Mouse (Mus musculus) kidney, adult 2 months (tissue): ENCODE measurements at regions not wholly inside any gene's neighbourhood (a gene's known extent, or its start where the extent isn't known, plus 50 kb on each side); places are given as distances from the start of the nearest gene placed in this dataset.

Experiments
- CTCF ChIP-seq: fragments of 200-500 bp; conservative IDR thresholded peaks from 2 replicates; pipeline ENCODE4 v1.5.1; 2011; ENCODE audit warnings: low read depth, mild to moderate bottlenecking, control low read depth, low read length, moderate library complexity, mixed read lengths; ENCODE audit not compliant: insufficient read depth, insufficient read length
- POLR2A ChIP-seq: fragments of 200-500 bp; IDR thresholded peaks from one replicate; pipeline ENCODE4 v1.6.1; 2011; ENCODE audit warnings: low read depth, low read length, control low read depth

DNA sequence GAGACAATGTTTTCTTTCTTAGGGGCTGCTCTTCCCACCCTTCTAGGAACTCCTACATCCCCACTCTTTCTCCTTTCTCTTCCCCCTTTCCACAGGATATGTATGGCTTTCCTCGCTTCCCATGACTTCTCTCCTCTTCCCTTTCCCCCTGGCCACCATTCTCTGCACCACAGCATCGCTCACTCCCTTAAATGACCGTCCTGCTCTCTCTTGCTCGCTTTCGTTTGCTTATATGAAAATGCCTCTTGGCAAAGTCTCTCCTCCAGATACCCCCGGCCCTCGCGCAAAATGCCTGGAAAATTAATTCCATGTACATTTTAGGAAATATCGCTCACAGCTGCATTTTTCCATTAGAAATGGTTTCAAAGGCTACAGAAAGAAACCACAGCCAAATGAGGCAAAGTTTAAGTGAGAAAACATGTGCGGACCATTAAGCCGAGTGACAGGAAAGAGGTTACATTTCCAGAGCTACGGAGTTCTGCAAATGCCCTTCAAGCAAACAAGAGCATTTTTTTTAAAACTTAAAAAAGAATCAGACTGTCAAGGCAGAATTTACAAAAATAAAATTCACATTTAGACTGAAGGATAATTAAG, 178.7 kb downstream of the Lrig3 start:
- TF ChIP-seq CTCF (no peak), POLR2A (no peak)
